Mouse (Mus musculus): Measurements from ENCODE around the gene Ccn2. TPM values are rescaled to one million over a fixed set of nuclear protein-coding genes. Genes with fewer than 3 reads are reported as not detected.

Ccn2 gene
- total and polyA plus RNA-seq, 2 experiments from 2014 or later, result 5.3 to 7.7 TPM

GRCm38 (mm10) chr10:24639596-24639995, 44.4 kb downstream of the Ccn2 start:
- Histone ChIP-seq H3K4me3 (ENCODE audit: low read length) (no peak overlapping the region), H3K36me3 (ENCODE audit: insufficient read depth, low read length) (no peaks in the 10 kb centered on the region), H3K27me3 (ENCODE audit: insufficient read depth, low read length) (no peaks in the 10 kb centered on the region), H3K4me2 (ENCODE audit: low read depth, low read length) (no peak overlapping the region), H3K9ac (replicated peaks; ENCODE audit: low read length) (no peak overlapping the region), H3K9me3 (ENCODE audit: low read length) (no peaks in the 10 kb centered on the region), H3K4me1 (ENCODE audit: insufficient read depth, low read length) (no peaks in the 10 kb centered on the region), H3K27ac (no peak overlapping the region)
- TF ChIP-seq CTCF (IDR thresholded peaks at IDR 0.05; ENCODE audit: low read depth), result no peak
- DNase-seq (ENCODE audit: low spot score), result no peak
- 64% methylated on average over 7 of the region's 7 CpGs for WGBS
- peak; percentile 5; the same call in 1 of the 2 replicates for ATAC-seq

GRCm38 (mm10) chr10:24640186-24640875, 45.1 kb downstream of the Ccn2 start:
- Histone ChIP-seq H3K36me3 (ENCODE audit: insufficient read depth, low read length) (no peaks in the 10 kb centered on the region), H3K27me3 (ENCODE audit: insufficient read depth, low read length) (no peaks in the 10 kb centered on the region), H3K27ac (no peak overlapping the region), H3K4me2 (ENCODE audit: low read depth, low read length) (no peak overlapping the region), H3K4me1 (ENCODE audit: insufficient read depth, low read length) (no peaks in the 10 kb centered on the region), H3K9ac (replicated peaks; ENCODE audit: low read length) (no peak overlapping the region), H3K9me3 (ENCODE audit: low read length) (no peaks in the 10 kb centered on the region), H3K4me3 (ENCODE audit: low read length) (no peak overlapping the region)
- WGBS, result 79% methylated on average over 6 of the region's 6 CpGs
- no peak for DNase-seq (ENCODE audit: low spot score)
- TF ChIP-seq CTCF (IDR thresholded peaks at IDR 0.05; ENCODE audit: low read depth), result no peak
- ATAC-seq, result no peak

- Histone ChIP-seq H3K4me3 (ENCODE audit: low read length) (no peak overlapping the region), H3K36me3 (ENCODE audit: insufficient read depth, low read length) (no peaks in the 10 kb centered on the region), H3K27me3 (ENCODE audit: insufficient read depth, low read length) (no peaks in the 10 kb centered on the region), H3K9me3 (ENCODE audit: low read length) (no peaks in the 10 kb centered on the region), H3K27ac (no peak overlapping the region), H3K4me1 (ENCODE audit: insufficient read depth, low read length) (no peaks in the 10 kb centered on the region), H3K4me2 (ENCODE audit: low read depth, low read length) (no peak overlapping the region), H3K9ac (replicated peaks; ENCODE audit: low read length) (no peak overlapping the region)
- WGBS, result 75% methylated on average over 14 of the region's 14 CpGs
- ATAC-seq (no peak), DNase-seq (ENCODE audit: low spot score) (no peak)
- no peak for TF ChIP-seq CTCF (IDR thresholded peaks at IDR 0.05; ENCODE audit: low read depth)
Measured at GRCm38 (mm10) chr10:24641416-24642140, 46.3 kb downstream of the Ccn2 start.

- Histone ChIP-seq H3K27me3 (ENCODE audit: insufficient read depth, low read length) (no peaks in the 10 kb centered on the region), H3K4me3 (ENCODE audit: low read length) (no peak overlapping the region), H3K4me1 (ENCODE audit: insufficient read depth, low read length) (no peaks in the 10 kb centered on the region), H3K9me3 (ENCODE audit: low read length) (no peaks in the 10 kb centered on the region), H3K27ac (no peak overlapping the region), H3K4me2 (ENCODE audit: low read depth, low read length) (no peak overlapping the region), H3K9ac (replicated peaks; ENCODE audit: low read length) (no peak overlapping the region), H3K36me3 (ENCODE audit: insufficient read depth, low read length) (no peaks in the 10 kb centered on the region)
- no peak for TF ChIP-seq CTCF (IDR thresholded peaks at IDR 0.05; ENCODE audit: low read depth)
- ATAC-seq (no peak), DNase-seq (ENCODE audit: low spot score) (no peak)
- WGBS, result 90% methylated on average over 11 of the region's 11 CpGs
Measured at GRCm38 (mm10) chr10:24642796-24643580, 47.7 kb downstream of the Ccn2 start.

- WGBS, result 95% methylated on average over 8 of the region's 8 CpGs
- no peak for TF ChIP-seq CTCF (IDR thresholded peaks at IDR 0.05; ENCODE audit: low read depth)
Measured at GRCm38 (mm10) chr10:24645169-24645568, 49.9 kb downstream of the Ccn2 start.

More at GRCm38 (mm10) chr10:24645169-24645568, 49.9 kb downstream of the Ccn2 start:
- Histone ChIP-seq H3K4me1 (ENCODE audit: insufficient read depth, low read length) (no peaks in the 10 kb centered on the region), H3K9me3 (ENCODE audit: low read length) (no peaks in the 10 kb centered on the region), H3K27me3 (ENCODE audit: insufficient read depth, low read length) (no peaks in the 10 kb centered on the region), H3K4me3 (ENCODE audit: low read length) (no peak overlapping the region), H3K9ac (replicated peaks; ENCODE audit: low read length) (no peak overlapping the region), H3K4me2 (ENCODE audit: low read depth, low read length) (no peak overlapping the region), H3K27ac (no peak overlapping the region), H3K36me3 (ENCODE audit: insufficient read depth, low read length) (no peaks in the 10 kb centered on the region)
- ATAC-seq, result no peak
- no peak for DNase-seq (ENCODE audit: low spot score)

Other genes with a start within 250 kb of the Ccn2 start
- gene Enpp1, start 116.7 kb downstream of the Ccn2 start, total RNA-seq (2014; rRNA removed), result 2.7 and 4.0 TPM in 2 replicates
- 3.1 and 4.1 TPM in 2 replicates for gene Enpp1, start 116.7 kb downstream of the Ccn2 start, polyA plus RNA-seq (2015; fragmentation: Nextera tagmentation; extraction: Ambion mirVana)
- 0.68 and 4.0 TPM in 2 replicates for gene Enpp3, start 247.4 kb downstream of the Ccn2 start, total RNA-seq (2014; rRNA removed)
- 1.5 and 1.7 TPM in 2 replicates for gene Enpp3, start 247.4 kb downstream of the Ccn2 start, polyA plus RNA-seq (2015; fragmentation: Nextera tagmentation; extraction: Ambion mirVana)

All from hindbrain, postnatal 0 days (tissue).